Mouse (Mus musculus) left cerebral cortex, adult 18-20 months (tissue): ENCODE measurements at regions not wholly inside any gene's neighbourhood (a gene's known extent, or its start where the extent isn't known, plus 50 kb on each side); places are given as distances from the start of the nearest gene placed in this dataset.
"Not testable (repeated sequence)": the region's sequence is repeated elsewhere in the genome, so short reads cannot be mapped to it uniquely, and the experiment has no call there.

ENCODE experiments used
- DNase-seq, 2 experiments: peaks; one replicate each; pipeline ENCODE4 v3.0.0; 2021 to 2022; ENCODE audit warnings: low spot score in 2 of 2, mixed read lengths in 1 of 2

GRCm38 (mm10) chr9:17742308-17742707, 549.6 kb upstream of the Chordc1 start:
- peak; percentile 3 to 33 for DNase-seq

- DNase-seq = no peak
These were observed 546.7 kb upstream of the Chordc1 start for GRCm38 (mm10) chr9:17745238-17745637.

DNA sequence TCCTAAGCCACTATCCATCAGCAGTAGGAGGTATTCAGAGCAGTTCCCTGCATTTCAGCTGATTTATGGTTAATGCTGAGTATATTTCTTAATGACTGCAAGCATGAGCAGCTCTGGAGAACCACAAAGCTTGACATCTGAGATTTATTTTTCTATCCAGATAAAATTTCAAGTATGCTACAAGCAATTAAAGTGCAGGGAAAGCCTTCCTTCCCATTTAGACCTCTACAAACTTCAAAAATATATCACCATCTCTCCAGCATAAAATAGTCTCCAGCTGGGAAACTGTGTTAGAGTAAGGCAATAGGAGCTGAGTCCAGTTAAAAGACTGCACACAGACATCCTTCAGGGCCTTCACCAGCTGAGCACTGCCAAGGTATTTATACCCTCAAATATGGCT, 546.2 kb upstream of the Chordc1 start:
- DNase-seq = no peak

DNA sequence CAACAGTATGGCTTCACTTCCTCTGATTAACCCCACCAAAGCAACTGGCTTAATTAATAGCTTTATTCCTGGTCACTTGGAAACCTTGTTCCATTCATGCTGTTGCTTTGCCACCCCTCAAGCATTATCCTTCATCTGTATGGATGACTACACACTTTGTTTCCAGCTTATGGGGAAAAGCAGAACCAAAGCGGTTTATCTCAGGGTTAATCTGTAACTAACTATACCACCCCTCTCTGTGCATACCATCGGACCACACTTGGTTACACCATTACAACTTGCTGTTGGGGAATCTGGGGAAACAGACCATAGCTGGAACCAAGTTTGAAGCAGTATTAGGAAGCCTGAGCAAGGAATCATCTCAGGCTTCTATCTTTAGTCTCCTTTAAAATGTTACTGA, 500.1 kb upstream of the Chordc1 start:
- not testable (repeated sequence) for DNase-seq

DNA sequence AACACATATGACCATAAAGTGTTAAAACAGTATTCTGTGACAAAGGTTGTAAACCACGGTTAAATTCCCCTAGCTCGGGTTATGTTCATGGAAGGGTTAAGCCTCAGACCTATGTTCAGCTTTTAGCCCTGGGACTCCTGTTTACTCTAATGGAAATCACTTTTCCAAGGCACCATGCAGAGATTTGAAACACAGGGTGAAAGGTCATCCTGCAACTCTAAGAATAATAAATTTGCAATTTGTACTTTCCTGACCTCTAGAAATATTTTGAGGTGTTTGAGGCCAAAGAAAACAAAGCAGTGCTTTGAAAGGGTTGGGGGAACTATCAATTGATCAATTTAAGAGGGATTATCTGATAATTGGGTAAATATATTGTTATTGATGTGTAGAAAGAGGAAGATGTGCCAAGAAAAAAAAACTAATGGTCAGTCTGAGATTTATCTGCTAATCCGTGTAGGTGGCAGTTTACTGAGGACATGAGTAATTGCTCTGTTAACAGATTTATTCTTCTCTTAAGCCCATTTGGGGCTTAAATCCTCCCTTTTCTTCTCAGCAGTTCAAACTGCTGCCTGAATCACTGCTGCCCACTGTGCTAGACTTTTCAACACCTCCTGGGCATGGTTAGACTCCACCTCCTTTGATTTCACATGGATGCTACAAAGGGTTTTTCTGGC, 475.1 kb upstream of the Chordc1 start:
- DNase-seq = no peak

GRCm38 (mm10) chr9:17817404-17817736, 474.6 kb upstream of the Chordc1 start:
- no peak for DNase-seq

- no peak for DNase-seq
These were observed 426.4 kb upstream of the Chordc1 start for GRCm38 (mm10) chr9:17865528-17865927.

DNA sequence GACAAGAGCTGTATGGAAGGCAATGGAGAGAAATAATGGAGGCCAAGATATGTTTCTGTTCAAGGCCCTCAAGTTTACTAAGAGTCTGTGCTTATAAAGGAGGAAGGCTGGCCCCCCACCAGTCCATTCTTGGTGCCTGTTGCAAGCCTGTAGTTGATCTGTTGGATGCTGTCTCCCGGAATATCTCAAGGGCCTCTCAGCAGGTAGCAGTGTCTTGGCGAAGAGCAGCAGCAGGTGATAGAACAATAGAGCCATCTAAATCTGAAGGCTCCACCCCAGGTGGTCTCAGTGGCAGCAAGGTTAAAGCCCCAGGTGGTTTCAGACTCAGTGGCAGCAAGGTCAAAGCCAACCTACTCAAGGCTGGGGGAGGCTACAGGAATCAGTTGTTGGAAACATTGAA, 417.1 kb upstream of the Chordc1 start:
- no peak for DNase-seq
